Mouse (Mus musculus) CD4-positive, CD25-positive, alpha-beta regulatory T cell, adult 2 months (primary cell): Measurements from ENCODE around the gene Itpkb.
A peak's percentile ranks its signal among the peaks of the same experiment; 100 is the strongest.

Experiments used
- DNase-seq: peaks from one replicate; pipeline ENCODE4 v3.0.0-alpha.2; 2012; ENCODE audit warnings: low read depth, low spot score

Itpkb gene

GRCm38 (mm10) chr1:180330145-180330706, at the start of gene Itpkb:
Gene Itpkb, plus strand, starts transcription at chr1:180330485.
- peak; percentile 92 for DNase-seq

GRCm38 (mm10) chr1:180282581-180282980, 47.7 kb upstream of the Itpkb start:
- DNase-seq, result no peak

GRCm38 (mm10) chr1:180283813-180284768, 46.2 kb upstream of the Itpkb start:
- no peak for DNase-seq

- no peak for DNase-seq
Observed at GRCm38 (mm10) chr1:180286081-180286831, 44.0 kb upstream of the Itpkb start.

- no peak for DNase-seq
Observed at GRCm38 (mm10) chr1:180288227-180288626, 42.1 kb upstream of the Itpkb start.

- no peak for DNase-seq
Observed at GRCm38 (mm10) chr1:180288872-180289468, 41.3 kb upstream of the Itpkb start.

GRCm38 (mm10) chr1:180289788-180290187, 40.5 kb upstream of the Itpkb start:
- DNase-seq, result no peak

GRCm38 (mm10) chr1:180290358-180290757, 39.9 kb upstream of the Itpkb start:
- no peak for DNase-seq

GRCm38 (mm10) chr1:180296088-180296487, 34.2 kb upstream of the Itpkb start:
- peak; percentile 70 for DNase-seq

- no peak for DNase-seq
Observed at GRCm38 (mm10) chr1:180299697-180300096, 30.6 kb upstream of the Itpkb start.

- DNase-seq, result no peak
Observed at GRCm38 (mm10) chr1:180300292-180300691, 30.0 kb upstream of the Itpkb start.

GRCm38 (mm10) chr1:180300997-180301396, 29.3 kb upstream of the Itpkb start:
- no peak for DNase-seq

GRCm38 (mm10) chr1:180302253-180303120, 27.8 kb upstream of the Itpkb start:
- DNase-seq, result no peak

GRCm38 (mm10) chr1:180303600-180303999, 26.7 kb upstream of the Itpkb start:
- DNase-seq, result peak; percentile 59

GRCm38 (mm10) chr1:180306889-180307288, 23.4 kb upstream of the Itpkb start:
- no peak for DNase-seq

GRCm38 (mm10) chr1:180307661-180308060, 22.6 kb upstream of the Itpkb start:
- DNase-seq, result no peak

GRCm38 (mm10) chr1:180308897-180309296, 21.4 kb upstream of the Itpkb start:
- peak; percentile 54 for DNase-seq

GRCm38 (mm10) chr1:180312286-180312685, 18.0 kb upstream of the Itpkb start:
- no peak for DNase-seq

GRCm38 (mm10) chr1:180312792-180313311, 17.4 kb upstream of the Itpkb start:
- peak; percentile 61 for DNase-seq
